Mouse (Mus musculus): ENCODE results near the gene Anks6.

- no peak for TF ChIP-seq CTCF (IDR thresholded peaks at IDR 0.05; ENCODE audit: low read depth)
- TF ChIP-seq EP300 (IDR thresholded peaks at IDR 0.05; ENCODE audit: low read depth) = no peak
Observed at GRCm38 (mm10) chr4:46992827-46993473, 64.3 kb downstream of the Anks6 start.

Measured in liver, postnatal 0 days (tissue).